Mouse (Mus musculus): Measurements from ENCODE around the gene Macrod2.
A peak's percentile ranks its signal among the peaks of the same experiment; 100 is the strongest.

Gene Macrod2

GRCm38 (mm10) chr2:141301030-141301429 lies 905.9 kb downstream of the Macrod2 start:
- DNase-seq (ENCODE audit: low spot score in 2 of 2) = no peak

GRCm38 (mm10) chr2:141308406-141308805 lies 913.3 kb downstream of the Macrod2 start:
- no peak for DNase-seq (ENCODE audit: low spot score in 2 of 2)

GRCm38 (mm10) chr2:141312136-141312948 lies 917.2 kb downstream of the Macrod2 start:
- no peak for DNase-seq (ENCODE audit: low spot score in 2 of 2)

GRCm38 (mm10) chr2:141315349-141315748 lies 920.2 kb downstream of the Macrod2 start:
- no peak for DNase-seq (ENCODE audit: low spot score in 2 of 2)

- no peak for DNase-seq (ENCODE audit: low spot score in 2 of 2)
Measured at GRCm38 (mm10) chr2:141323956-141324460, 928.9 kb downstream of the Macrod2 start.

- DNase-seq (ENCODE audit: low spot score in 2 of 2) = peak in 1 of 2 experiments; percentile 26
Measured at GRCm38 (mm10) chr2:141327296-141327695, 932.2 kb downstream of the Macrod2 start.

- DNase-seq (ENCODE audit: low spot score in 2 of 2) = peak in 1 of 2 experiments; percentile 23
Measured at GRCm38 (mm10) chr2:141337708-141338107, 942.6 kb downstream of the Macrod2 start.

GRCm38 (mm10) chr2:141343988-141344535 lies 949.0 kb downstream of the Macrod2 start:
- DNase-seq (ENCODE audit: low spot score in 2 of 2) = no peak

- DNase-seq (ENCODE audit: low spot score in 2 of 2) = no peak
Measured at GRCm38 (mm10) chr2:141352623-141353022, 957.5 kb downstream of the Macrod2 start.

- DNase-seq (ENCODE audit: low spot score in 2 of 2) = no peak
Measured at GRCm38 (mm10) chr2:141388632-141389031, 993.5 kb downstream of the Macrod2 start.

GRCm38 (mm10) chr2:141391229-141391628 lies 996.1 kb downstream of the Macrod2 start:
- DNase-seq (ENCODE audit: low spot score in 2 of 2) = no peak

- DNase-seq (ENCODE audit: low spot score in 2 of 2) = no peak
Measured at GRCm38 (mm10) chr2:141394806-141395205, 999.7 kb downstream of the Macrod2 start.

- no peak for DNase-seq (ENCODE audit: low spot score in 2 of 2)
Measured at GRCm38 (mm10) chr2:141408766-141409165, 1013.7 kb downstream of the Macrod2 start.

- DNase-seq (ENCODE audit: low spot score in 2 of 2) = no peak
Measured at GRCm38 (mm10) chr2:141416436-141416835, 1021.3 kb downstream of the Macrod2 start.

GRCm38 (mm10) chr2:141416855-141417544 lies 1021.9 kb downstream of the Macrod2 start:
- no peak for DNase-seq (ENCODE audit: low spot score in 2 of 2)

GRCm38 (mm10) chr2:141419806-141420205 lies 1024.7 kb downstream of the Macrod2 start:
- DNase-seq (ENCODE audit: low spot score in 2 of 2) = no peak

- DNase-seq (ENCODE audit: low spot score in 2 of 2) = no peak
Measured at GRCm38 (mm10) chr2:141434084-141434483, 1039.0 kb downstream of the Macrod2 start.

GRCm38 (mm10) chr2:141434731-141435570 lies 1039.8 kb downstream of the Macrod2 start:
- peak in 1 of 2 experiments; percentile 10 for DNase-seq (ENCODE audit: low spot score in 2 of 2)

- DNase-seq (ENCODE audit: low spot score in 2 of 2) = no peak
Measured at GRCm38 (mm10) chr2:141441896-141442295, 1046.8 kb downstream of the Macrod2 start.

- no peak for DNase-seq (ENCODE audit: low spot score in 2 of 2)
Measured at GRCm38 (mm10) chr2:141449078-141449680, 1054.1 kb downstream of the Macrod2 start.

- DNase-seq (ENCODE audit: low spot score in 2 of 2) = no peak
Measured at GRCm38 (mm10) chr2:141463946-141464345, 1068.8 kb downstream of the Macrod2 start.

Data from right cerebral cortex, postnatal 36 days (tissue).